Mouse (Mus musculus) embryonic facial prominence, embryonic 11.5 days (tissue): ENCODE results near the gene Psma5. TPM values are rescaled to one million over a fixed set of nuclear protein-coding genes. Genes with fewer than 3 reads are reported as not detected.
"Not testable (repeated sequence)": the region's sequence is repeated elsewhere in the genome, so short reads cannot be mapped to it uniquely, and the experiment has no call there.

Experiments
- ATAC-seq: fragments of 200-750 bp; cut with Nextera tagmentation; replicated peaks from 2 replicates; pipeline ENCODE4 v1.8.0; 2017; ENCODE audit warnings: low read depth; ENCODE audit not compliant: insufficient number of reproducible peaks, low FRiP score, low TSS enrichment
- DNase-seq: peaks from one replicate; pipeline ENCODE4 v3.0.0-alpha.2; 2015; ENCODE audit warnings: low spot score
- H3K27ac ChIP-seq: fragments of 300-500 bp; sonication (generic); replicated peaks from 2 replicates; pipeline ENCODE4 v1.5.1; 2014; ENCODE audit warnings: mild to moderate bottlenecking, low read depth, low read length, control low read depth
- H3K27me3 ChIP-seq: fragments of 300-500 bp; sonication (generic); 2 replicates; pipeline ENCODE4 v1.6.1; 2014; ENCODE audit warnings: mild to moderate bottlenecking, low read length, moderate library complexity, mixed read lengths; ENCODE audit not compliant: control insufficient read depth, insufficient read depth
- H3K36me3 ChIP-seq: fragments of 300-500 bp; sonication (generic); replicated peaks from 2 replicates; pipeline ENCODE4 v1.6.1; 2014; ENCODE audit warnings: low read depth, mild to moderate bottlenecking, low read length, moderate library complexity, mixed read lengths; ENCODE audit not compliant: control insufficient read depth, insufficient read depth
- H3K4me1 ChIP-seq: fragments of 300-500 bp; sonication (generic); 2 replicates; pipeline ENCODE4 v1.6.1; 2014; ENCODE audit warnings: low read length, mixed read lengths; ENCODE audit not compliant: control insufficient read depth, insufficient read depth
- H3K4me2 ChIP-seq: fragments of 300-500 bp; sonication (generic); 2 replicates; pipeline ENCODE4 v1.6.1; 2014; ENCODE audit warnings: low read depth, mild to moderate bottlenecking, control low read depth, low read length, moderate library complexity
- H3K4me3 ChIP-seq: fragments of 300-500 bp; sonication (generic); 2 replicates; pipeline ENCODE4 v1.5.1; 2014; ENCODE audit warnings: low read depth, low read length, control low read depth
- H3K9ac ChIP-seq: fragments of 300-500 bp; sonication (generic); replicated peaks from 2 replicates; pipeline ENCODE4 v1.6.1; 2014; ENCODE audit warnings: mild to moderate bottlenecking, control low read depth, low read length
- H3K9me3 ChIP-seq: fragments of 300-500 bp; sonication (generic); replicated peaks from 2 replicates; pipeline ENCODE4 v1.6.1; 2016; ENCODE audit warnings: mild to moderate bottlenecking, low read length, inconsistent platforms, mixed read lengths; ENCODE audit not compliant: control insufficient read depth
- WGBS: fragments of 180-500 bp; shearing (Covaris S2); extraction: QIAGEN DNeasy Blood & Tissue Kit; methylation state at CpG from one replicate; pipeline ENCODE4 v1.1.7; 2014; 5-methylcytosine and 5-hydroxymethylcytosine counted together
- polyA plus RNA-seq: library from polyadenylated mRNA; unstranded; fragments of >200 nt; fragmentation: Nextera tagmentation; extraction: Ambion mirVana; gene quantifications from 2 replicates; pipeline ENCODE4 v1.2.1, GENCODE M21; 2014

Gene Psma5
- polyA plus RNA-seq, 1 experiment from 2014 or later: 344 TPM

- H3K36me3 ChIP-seq: no peaks in the 10 kb centered on the region
- H3K4me1 ChIP-seq: no peaks in the 10 kb centered on the region
- no peak overlapping the region for H3K4me3 ChIP-seq
- ATAC-seq (no peak), DNase-seq (no peak)
- no peak overlapping the region for H3K4me2 ChIP-seq
- H3K27ac ChIP-seq: no peak overlapping the region
- H3K27me3 ChIP-seq: no peaks in the 10 kb centered on the region
- 93% methylated on average over 3 of the region's 3 CpGs for WGBS
- H3K9ac ChIP-seq: no peak overlapping the region
- no peaks in the 10 kb centered on the region for H3K9me3 ChIP-seq
Measured at GRCm38 (mm10) chr3:108241243-108241839, 15.4 kb upstream of the Psma5 start.

GRCm38 (mm10) chr3:108246857-108247256 lies 9.9 kb upstream of the Psma5 start:
- Histone ChIP-seq H3K36me3 (no peaks in the 10 kb centered on the region), H3K27ac (no peak overlapping the region), H3K9me3 (no peaks in the 10 kb centered on the region), H3K4me3 (no peak overlapping the region), H3K27me3 (no peaks in the 10 kb centered on the region), H3K4me1 (no peaks in the 10 kb centered on the region), H3K9ac (no peak overlapping the region), H3K4me2 (no peak overlapping the region)
- DNase-seq (no peak), ATAC-seq (no peak)
- 94% methylated on average over 2 of the region's 2 CpGs for WGBS

- peak overlapping the region; percentile 77 for H3K9ac ChIP-seq
- WGBS: 77% methylated on average over 3 of the region's 3 CpGs
- no peaks in the 10 kb centered on the region for H3K9me3 ChIP-seq
- H3K27me3 ChIP-seq: no peaks in the 10 kb centered on the region
- ATAC-seq (no peak), DNase-seq (no peak)
- no peaks in the 10 kb centered on the region for H3K4me1 ChIP-seq
- peak overlapping the region; percentile 93 for H3K4me3 ChIP-seq
- H3K27ac ChIP-seq: no peak overlapping the region
- H3K36me3 ChIP-seq: 0 out of 2 replicates have a peak, but pooled peaks cover under 1% of the 10 kb centered on the region
- H3K4me2 ChIP-seq: peak overlapping the region; percentile 61
Measured at GRCm38 (mm10) chr3:108257831-108258500, 1.2 kb downstream of the Psma5 start.

GRCm38 (mm10) chr3:108259319-108259718 lies 2.6 kb downstream of the Psma5 start:
- no peaks in the 10 kb centered on the region for H3K27me3 ChIP-seq
- no peaks in the 10 kb centered on the region for H3K4me1 ChIP-seq
- peaks cover 3% of the 10 kb centered on the region; the same call in 1 of the 2 replicates for H3K36me3 ChIP-seq
- DNase-seq: no peak
- WGBS: 78% methylated on average over 3 of the region's 3 CpGs
- no peak overlapping the region for H3K4me3 ChIP-seq
- no peak for ATAC-seq
- H3K4me2 ChIP-seq: no peak overlapping the region
- no peak overlapping the region for H3K27ac ChIP-seq
- no peaks in the 10 kb centered on the region for H3K9me3 ChIP-seq
- no peak overlapping the region for H3K9ac ChIP-seq

GRCm38 (mm10) chr3:108279495-108279894 lies 22.8 kb downstream of the Psma5 start:
- not testable (repeated sequence) for H3K4me1 ChIP-seq, H3K9me3 ChIP-seq, DNase-seq, ATAC-seq, H3K4me2 ChIP-seq, H3K36me3 ChIP-seq, H3K9ac ChIP-seq, H3K27me3 ChIP-seq, H3K4me3 ChIP-seq, H3K27ac ChIP-seq
- 92% methylated on average over 5 of the region's 5 CpGs for WGBS

GRCm38 (mm10) chr3:108282401-108283240 lies 25.9 kb downstream of the Psma5 start:
- Histone ChIP-seq H3K9ac (peak overlapping the region; percentile 68), H3K36me3 (no peaks in the 10 kb centered on the region)
- DNase-seq: peak; percentile 82

GRCm38 (mm10) chr3:108283241-108283561 lies 26.5 kb downstream of the Psma5 start:
- Histone ChIP-seq H3K9me3 (no peaks in the 10 kb centered on the region), H3K9ac (peak overlapping the region; percentile 68), H3K4me2 (peak overlapping the region; percentile 60), H3K27ac (peak overlapping the region; percentile 70), H3K36me3 (no peaks in the 10 kb centered on the region), H3K4me1 (peaks cover 11% of the 10 kb centered on the region), H3K4me3 (peak overlapping the region; percentile 85), H3K27me3 (no peaks in the 10 kb centered on the region)
- ATAC-seq: no peak
- 12% methylated on average over 6 of the region's 6 CpGs for WGBS
- no peak for DNase-seq

More at GRCm38 (mm10) chr3:108282401-108283240, 25.9 kb downstream of the Psma5 start:
- H3K4me2 ChIP-seq: no peak overlapping the region; the same call in 1 of the 2 replicates
- 27% methylated on average over 12 of the region's 12 CpGs for WGBS
- H3K27ac ChIP-seq: peak overlapping the region; percentile 70
- no peak for ATAC-seq
- no peaks in the 10 kb centered on the region for H3K27me3 ChIP-seq
- H3K4me1 ChIP-seq: peaks cover 6% of the 10 kb centered on the region
- H3K9me3 ChIP-seq: no peaks in the 10 kb centered on the region
- H3K4me3 ChIP-seq: no peak overlapping the region; the same call in 1 of the 2 replicates
